Mouse (Mus musculus) left cerebral cortex, postnatal 14 days (tissue): ENCODE measurements around the gene Lrrc75a. TPM values are rescaled to one million over a fixed set of nuclear protein-coding genes. Genes with fewer than 3 reads are reported as not detected.

Experiments used
- DNase-seq, 2 experiments: peaks; one replicate each; pipeline ENCODE4 v3.0.0; 2021 to 2022; ENCODE audit warnings: low spot score in 2 of 2, mixed read lengths in 1 of 2
- intact Hi-C: fragments of 180-260 bp; cut with DNase I; formaldehyde crosslinking; loops from one replicate; pipeline ENCODE4 v1.15.1; 2025
- total RNA-seq, 2 experiments: library from RNA; stranded (reverse); gene quantifications; 2 replicates each; pipeline ENCODE4 v1.2.3; 2021

Lrrc75a gene
- total RNA-seq, 2 experiments from 2014 or later = 16.4 to 16.8 TPM

DNA sequence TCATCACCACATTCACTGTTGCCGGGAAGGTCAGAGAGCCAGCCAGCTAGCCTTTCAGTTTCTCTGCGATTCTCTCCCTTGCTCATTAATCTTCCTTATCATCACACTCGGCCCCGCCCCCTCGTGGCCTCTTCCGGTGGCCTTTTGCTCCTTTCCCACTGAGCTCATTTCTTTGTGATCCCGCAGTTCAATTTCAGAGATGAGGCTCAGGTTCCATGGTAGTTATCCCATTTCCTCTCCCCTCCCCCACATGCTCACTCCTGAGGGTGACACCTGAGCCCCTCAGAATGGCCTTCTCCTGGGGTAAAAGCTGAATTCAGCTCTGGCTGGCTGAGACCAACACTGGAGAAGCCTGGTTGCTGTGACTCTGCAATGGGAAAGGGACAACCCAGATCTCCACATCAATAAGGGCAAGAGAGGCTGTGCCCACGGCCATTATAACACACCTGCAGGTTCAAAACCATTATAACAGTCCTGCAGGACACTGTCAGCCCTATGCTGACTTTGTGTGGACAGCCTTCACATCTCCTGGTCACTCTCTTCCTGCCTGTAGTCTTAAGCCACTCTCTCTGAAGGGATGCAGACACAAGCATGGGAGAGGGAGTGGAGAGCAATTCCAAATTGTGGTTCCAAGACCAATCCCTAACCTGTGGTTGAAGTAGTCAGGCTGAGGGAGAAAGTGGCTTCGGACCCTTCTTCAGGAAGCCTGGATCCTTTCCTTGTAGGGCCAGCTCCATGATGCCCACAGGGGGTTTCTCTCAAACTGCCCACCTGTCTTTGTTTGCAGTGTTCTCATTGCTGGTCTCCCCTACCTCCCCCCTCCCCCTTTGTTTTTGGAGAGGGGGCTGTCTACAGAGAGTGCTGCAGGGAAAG, 18.7 kb downstream of the Lrrc75a start:
- DNase-seq = no peak
- intact Hi-C loops = no loop called here

DNA sequence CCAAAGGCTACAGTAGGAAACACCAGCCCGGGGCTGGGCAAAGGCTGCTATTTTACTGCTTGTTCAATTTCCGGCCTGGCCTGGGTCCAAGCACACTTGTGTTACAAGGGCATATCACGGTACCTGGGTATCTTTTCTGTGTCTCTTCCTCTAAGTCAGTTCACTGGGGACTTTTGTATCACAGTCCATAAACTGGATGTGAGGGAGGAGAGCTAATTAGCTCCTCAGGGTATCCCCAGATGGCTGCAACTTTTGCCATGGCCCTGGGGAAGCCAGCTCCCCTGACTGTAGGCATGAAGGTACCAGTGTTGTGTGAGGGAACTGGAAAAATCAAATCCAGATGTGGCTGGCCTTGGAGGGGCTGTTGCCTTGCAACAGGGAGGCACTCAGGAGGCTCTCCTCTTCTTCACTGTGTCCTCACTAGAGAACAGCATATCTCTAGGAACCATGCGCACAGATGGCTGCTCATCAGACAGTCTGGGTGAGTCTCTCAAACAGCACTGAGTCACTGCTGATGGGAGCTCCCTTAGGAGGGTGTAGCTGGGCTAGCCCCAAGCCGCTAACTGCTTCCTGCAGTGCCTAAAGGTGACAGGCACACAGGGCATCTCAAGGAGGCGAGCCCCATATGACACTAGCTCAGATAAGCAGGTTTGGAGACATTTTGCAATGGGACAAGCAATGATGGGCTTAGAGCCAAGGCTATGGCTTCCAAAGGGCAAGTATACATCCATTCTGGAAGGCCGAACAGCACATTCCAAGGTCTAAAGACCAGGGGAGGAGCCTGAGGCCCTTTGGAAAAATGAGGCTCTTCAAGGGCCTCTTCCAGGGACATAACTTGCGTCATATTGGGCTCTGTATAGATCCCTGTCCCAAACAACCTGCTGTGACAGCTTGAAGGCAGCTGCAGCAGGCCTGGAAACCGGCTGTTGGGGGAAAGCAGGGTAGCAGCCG, 23.7 kb downstream of the Lrrc75a start:
- peak; percentile 46 to 59 for DNase-seq

GRCm38 (mm10) chr11:62622850-62623249, 25.5 kb downstream of the Lrrc75a start:
- DNase-seq = no peak
- intact Hi-C loops = no loop called here

More for the DNA sequence above, 23.7 kb downstream of the Lrrc75a start:
- intact Hi-C loops = no loop called here

DNA sequence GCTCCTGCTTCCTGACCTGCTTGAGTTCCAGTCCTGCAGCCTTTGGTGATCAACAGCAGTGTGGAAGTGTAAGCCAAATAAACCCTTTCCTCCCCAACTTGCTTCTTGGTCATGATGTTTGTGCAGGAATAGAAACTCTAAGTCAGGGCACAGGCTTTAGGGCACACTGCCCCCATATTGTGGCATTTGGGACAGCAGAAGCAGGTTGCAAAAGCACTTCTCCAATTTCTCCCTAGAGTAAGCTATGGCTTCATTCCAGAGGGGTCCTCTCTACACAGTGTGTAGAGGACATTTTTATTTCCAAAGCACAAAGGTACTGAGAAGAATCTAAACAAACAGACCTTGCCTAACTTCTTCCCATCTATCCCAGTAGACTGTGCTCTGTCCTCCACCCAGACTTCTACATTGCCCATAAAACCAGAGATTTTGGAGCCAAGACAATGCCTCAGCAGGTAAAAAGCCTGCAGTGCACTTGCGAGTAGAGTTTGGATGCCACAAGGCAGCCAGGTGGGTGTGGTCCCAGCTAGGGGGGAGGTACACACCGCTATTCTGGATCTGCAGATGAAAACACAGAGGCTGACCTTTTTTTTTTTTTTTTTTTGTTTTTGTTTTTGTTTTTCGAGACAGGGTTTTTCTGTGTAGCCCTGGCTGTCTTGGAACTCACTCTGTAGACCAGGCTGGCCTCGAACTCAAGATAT, 26.6 kb downstream of the Lrrc75a start:
- no peak for DNase-seq
- intact Hi-C loops = no loop called here

- no peak for DNase-seq
- intact Hi-C loops = no loop called here
These were observed 27.2 kb downstream of the Lrrc75a start for GRCm38 (mm10) chr11:62621079-62621478.

GRCm38 (mm10) chr11:62615456-62615855, 32.9 kb downstream of the Lrrc75a start:
- intact Hi-C loops = no loop called here
- DNase-seq = no peak

DNA sequence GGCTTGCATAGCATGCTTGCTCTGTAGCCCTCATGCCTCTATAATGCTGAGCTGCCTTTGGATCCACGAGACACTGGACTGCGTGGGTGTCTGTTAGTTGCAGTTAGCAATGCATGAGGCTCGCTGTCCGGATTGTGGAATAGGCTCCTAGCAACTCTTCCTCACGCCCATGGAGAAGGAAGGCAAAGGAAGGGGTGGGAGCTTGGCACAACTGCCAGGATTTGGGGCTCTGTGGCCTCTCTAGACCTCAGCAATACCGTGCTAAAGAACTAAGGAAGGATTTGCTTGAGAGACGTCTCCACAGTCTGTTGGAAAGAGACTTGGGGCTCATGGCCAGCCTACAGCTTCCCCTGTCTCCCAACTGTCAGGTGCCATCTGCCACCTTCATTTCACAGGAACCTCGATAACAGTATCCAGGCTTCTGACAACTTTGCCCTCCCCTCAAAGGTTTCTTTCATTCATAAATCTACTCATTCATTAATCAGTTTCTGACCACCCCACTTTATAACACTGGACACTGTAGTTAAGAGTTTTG, 33.4 kb downstream of the Lrrc75a start:
- intact Hi-C loops = no loop called here
- no peak for DNase-seq

DNA sequence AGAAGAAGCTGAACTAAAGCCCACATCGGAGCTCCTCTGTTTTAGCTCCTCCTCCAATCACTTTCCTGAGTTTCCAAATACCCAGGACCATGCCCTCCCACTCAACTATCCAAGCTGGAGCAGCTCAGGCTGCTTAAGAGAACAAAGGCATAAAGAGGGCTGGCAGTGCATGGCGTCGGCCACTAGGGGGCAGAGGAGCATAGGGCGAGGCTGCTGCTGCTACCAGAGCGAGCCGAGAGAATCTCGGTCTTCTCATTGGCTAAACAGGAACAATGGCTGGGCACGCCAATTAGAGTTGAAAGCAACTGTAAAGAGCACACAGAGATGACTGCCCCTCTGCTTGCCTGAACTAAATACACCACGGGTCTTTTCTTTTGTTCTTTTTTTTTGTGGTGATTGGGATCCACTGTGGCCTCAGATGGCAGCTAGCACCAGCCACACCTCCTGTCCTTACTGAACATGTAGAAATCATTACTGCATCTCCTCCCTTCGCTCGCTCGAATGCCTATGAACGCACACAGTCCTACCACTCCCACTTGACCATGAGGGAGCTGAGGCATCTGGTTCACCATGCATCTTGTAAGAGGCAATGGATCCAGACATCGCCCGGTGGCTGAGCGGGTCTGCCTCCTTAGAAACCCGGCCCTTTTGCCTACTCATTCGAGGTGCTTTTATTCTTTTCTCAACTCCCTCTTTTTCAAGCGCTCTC, 34.5 kb downstream of the Lrrc75a start:
- intact Hi-C loops = loop anchor here (1.0 to 2.0 kb wide), 2 partner anchors 35 to 61 kb away; partner anchors contain the start of genes Lrrc75a and Mmgt2
- DNase-seq = peak; percentile 96

DNA sequence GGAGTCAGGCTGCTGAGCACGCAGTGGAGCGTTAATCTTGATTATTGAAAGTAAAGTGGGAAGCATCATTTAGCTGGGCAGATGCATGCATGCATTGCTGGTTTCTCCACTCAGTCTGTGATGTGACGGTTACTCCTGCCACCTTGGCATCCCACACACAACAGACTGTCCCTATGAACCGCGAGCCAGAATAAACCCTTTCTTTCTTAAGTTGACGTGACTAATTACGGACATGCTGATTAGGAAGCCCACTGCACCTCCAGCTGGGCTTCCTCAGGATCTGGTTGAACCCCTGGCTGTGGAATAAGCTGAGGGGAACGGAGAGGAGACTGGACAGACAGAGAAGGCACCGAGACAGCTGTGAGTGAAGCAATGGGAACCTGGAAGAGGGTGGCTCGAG, 35.7 kb downstream of the Lrrc75a start:
- intact Hi-C loops = loop anchor here (1.0 to 2.0 kb wide), 2 partner anchors 36 to 63 kb away; partner anchors contain the start of genes Lrrc75a and Mmgt2
- DNase-seq = no peak

DNA sequence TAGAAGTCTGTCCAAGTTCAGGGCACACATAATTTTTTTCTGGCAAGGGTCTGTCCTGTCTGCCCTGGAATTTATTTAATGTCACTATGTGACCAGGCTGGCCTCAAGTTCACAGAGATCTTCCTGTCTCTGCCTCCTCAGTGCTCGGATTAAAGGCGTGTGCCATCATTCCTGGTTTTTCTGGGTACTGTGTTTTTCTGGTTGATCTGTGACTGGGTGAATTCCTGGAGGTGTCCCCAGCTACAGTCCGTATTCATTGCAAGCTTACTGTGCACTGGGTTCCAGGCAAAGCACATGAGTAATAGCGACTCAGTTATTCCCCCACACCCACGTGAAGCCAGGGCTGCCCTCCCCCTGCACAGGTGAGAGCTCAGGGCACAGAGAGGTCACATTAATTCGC, 38.0 kb downstream of the Lrrc75a start:
- intact Hi-C loops = no loop called here

DNA sequence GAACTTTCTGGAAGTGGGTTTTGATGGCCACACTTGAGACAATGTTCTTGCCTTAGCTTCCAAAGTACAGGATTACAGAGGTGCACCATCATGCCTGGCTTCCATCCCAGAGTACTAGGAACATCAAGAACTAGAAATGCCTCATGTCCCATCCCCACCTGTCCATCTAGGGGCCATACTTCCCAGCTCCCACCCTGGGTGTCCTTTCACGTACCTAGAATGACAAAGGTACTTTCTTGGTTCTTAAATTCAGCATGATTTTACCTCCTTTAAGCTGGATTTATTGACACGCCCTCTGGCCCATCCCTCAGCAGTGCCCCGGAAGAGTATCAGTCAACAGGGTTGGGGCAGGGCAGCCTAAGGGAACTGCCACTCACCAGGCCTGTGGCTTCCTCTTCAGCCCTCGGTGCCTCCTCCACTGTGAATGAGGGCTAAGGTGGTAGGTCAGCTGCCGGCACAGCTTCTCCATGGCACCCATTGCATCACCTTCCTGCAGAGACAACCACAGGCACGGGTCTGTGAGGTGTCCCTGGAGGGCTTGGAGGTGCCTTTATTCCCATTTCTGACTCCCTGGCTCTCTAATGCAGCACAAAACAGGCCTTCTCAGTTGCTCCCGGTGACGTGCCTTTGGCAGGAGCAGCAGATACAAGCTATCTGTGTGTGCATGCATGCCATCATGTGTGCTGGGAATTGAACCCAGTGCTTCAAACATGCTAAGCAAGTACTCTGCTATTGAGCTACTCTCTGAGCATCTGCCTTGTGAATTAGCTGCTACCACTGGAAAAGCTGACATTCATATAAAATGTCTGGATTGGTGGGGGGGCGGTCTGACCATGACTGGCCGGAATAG, 39.3 kb downstream of the Lrrc75a start:
- DNase-seq = no peak
- intact Hi-C loops = no loop called here

More for the DNA sequence above, 38.0 kb downstream of the Lrrc75a start:
- no peak for DNase-seq

- intact Hi-C loops = no loop called here
- DNase-seq = no peak
These were observed 40.4 kb downstream of the Lrrc75a start for GRCm38 (mm10) chr11:62607952-62608201.

GRCm38 (mm10) chr11:62607170-62607951, 41.0 kb downstream of the Lrrc75a start:
- intact Hi-C loops = no loop called here
- DNase-seq = no peak

DNA sequence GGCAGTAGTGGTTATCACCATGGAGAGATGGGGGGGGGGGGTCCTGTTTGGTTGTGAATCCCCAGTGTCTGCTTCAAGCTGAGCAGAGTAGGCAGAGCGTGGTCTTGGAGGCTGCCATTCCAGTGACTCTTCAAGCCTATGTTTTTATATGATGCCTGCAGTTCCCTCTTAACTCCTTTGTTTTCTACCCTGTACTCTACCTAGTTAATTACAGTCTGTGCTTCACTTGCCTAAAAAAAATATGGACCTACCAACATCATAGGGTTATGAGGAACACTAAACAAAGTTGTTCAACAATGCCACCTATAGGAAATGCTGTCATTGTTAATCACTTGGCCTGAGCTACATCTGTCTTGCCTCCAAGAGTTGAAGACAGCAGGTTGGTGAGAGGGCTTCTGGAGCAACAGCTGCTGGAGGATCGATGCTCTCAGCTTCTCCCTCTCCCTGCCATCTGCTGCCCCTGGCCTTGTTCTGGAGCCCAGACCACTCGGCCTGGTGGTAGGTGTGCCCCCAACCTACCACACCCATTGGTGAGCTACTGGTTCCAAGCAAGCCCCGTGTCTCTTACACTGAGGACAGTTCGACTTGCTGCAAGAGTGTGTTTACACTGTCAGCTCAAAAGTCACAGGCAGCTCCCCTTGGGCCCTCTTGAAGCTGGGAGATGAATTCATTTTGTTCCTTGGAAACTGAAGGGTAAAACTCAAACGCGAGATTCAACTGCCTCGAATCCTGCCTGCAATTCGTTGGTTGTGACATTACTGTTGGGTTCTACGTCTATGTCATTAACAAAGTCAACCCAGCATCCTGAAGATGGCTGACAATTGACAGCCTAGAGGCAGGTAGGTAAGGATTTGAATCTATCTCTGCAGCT, 41.8 kb downstream of the Lrrc75a start:
- no peak for DNase-seq
- intact Hi-C loops = no loop called here

- no peak for DNase-seq
These were observed 42.6 kb downstream of the Lrrc75a start for GRCm38 (mm10) chr11:62605619-62606298.

More at GRCm38 (mm10) chr11:62605619-62606298, 42.6 kb downstream of the Lrrc75a start:
- intact Hi-C loops = no loop called here
